Mouse (Mus musculus): Measurements from ENCODE around the gene Gm15114. TPM values are rescaled to one million over a fixed set of nuclear protein-coding genes. Genes with fewer than 3 reads are reported as not detected.
"Not testable (repeated sequence)": the region's sequence is repeated elsewhere in the genome, so short reads cannot be mapped to it uniquely, and the experiment has no call there.

Gm15114 gene
- not detected for total RNA-seq (2021)

GRCm38 (mm10) chrX:148488649-148489048 is at the start of gene Gm15114:
TSS of gene Gm15114 (plus strand) at chrX:148488949.
- DNase-seq (ENCODE audit: low spot score in 2 of 2); intact Hi-C loops (cut with DNase I): not testable (repeated sequence)

Other genes starting within 250 kb of the Gm15114 start
- not detected for gene Gm8334, start 126.2 kb downstream of the Gm15114 start, total RNA-seq (2021)
- not detected for gene Gm15127, start 174.6 kb downstream of the Gm15114 start, total RNA-seq (2021)